Mouse (Mus musculus): ENCODE data around the gene Gm9936.
"Not testable (repeated sequence)": the region's sequence is repeated elsewhere in the genome, so short reads cannot be mapped to it uniquely, and the experiment has no call there.

The Gm9936 gene

DNA sequence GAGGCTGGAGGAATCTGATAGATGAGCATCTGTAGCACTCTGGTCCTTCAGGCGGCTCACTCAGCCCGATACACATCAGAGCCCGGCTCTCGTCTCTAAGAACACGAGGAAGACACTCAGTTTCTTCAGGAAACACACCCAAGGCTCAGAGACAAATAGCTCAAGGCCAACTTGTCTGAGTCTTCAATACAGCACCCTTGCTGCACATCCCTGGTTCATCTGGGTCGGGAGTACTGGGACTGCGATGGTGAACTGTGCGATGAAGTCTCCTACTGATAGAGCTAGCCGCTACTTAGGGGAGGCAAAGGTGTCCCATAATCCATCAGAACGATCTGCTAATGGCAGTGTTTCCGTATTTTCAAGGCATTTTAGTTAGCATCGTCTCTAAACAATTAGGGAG lies at the start of gene Gm9936:
TSS of gene Gm9936 (minus strand) at position 101 of the 400 bp plus-strand sequence.
- no peak for DNase-seq (ENCODE audit: low read depth)

GRCm38 (mm10) chr5:114902413-114902812 lies 43.9 kb upstream of the Gm9936 start:
- no peak for DNase-seq (ENCODE audit: low read depth)

DNA sequence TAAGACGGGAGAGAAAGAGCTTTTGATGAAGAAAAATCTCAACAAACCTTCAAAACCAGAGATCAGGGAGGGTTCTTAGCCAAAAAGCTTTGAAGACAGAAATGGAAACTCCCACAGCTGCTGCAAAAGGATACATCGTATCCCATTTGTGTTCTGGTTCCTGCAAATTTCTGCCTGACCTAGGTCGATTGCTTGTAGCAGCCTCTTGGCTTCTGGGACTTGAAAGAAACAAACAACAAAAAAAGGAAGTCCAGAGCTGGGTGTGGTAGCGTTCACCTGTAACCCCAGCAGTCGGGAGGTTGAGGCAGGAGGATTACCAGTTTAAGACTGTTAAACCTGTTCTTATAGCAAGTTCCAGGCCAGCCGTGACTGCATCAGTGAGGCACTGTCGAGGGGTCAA lies 40.4 kb upstream of the Gm9936 start:
- no peak for DNase-seq (ENCODE audit: low read depth)

DNA sequence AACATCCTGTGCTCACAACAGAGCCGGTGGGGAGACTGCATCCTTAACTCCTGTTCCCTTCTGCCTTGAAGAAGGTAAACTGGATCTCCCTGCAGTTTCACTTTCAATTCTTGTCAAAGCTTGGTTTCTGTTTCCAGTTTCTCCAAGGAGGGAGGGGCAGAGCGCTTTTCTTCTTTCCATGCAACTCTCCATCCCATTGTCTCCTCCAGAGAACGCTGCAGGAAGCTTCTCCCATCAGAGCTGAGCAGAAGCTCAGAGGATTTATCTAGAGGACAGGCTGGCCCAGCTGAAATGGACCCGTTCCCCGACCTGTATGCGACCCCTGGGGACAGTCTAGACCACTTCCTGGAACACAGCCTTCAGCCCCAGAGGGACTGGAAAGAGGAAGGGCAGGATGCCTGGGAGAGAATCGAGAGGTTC lies 38.9 kb upstream of the Gm9936 start:
- no peak for DNase-seq (ENCODE audit: low read depth)

DNA sequence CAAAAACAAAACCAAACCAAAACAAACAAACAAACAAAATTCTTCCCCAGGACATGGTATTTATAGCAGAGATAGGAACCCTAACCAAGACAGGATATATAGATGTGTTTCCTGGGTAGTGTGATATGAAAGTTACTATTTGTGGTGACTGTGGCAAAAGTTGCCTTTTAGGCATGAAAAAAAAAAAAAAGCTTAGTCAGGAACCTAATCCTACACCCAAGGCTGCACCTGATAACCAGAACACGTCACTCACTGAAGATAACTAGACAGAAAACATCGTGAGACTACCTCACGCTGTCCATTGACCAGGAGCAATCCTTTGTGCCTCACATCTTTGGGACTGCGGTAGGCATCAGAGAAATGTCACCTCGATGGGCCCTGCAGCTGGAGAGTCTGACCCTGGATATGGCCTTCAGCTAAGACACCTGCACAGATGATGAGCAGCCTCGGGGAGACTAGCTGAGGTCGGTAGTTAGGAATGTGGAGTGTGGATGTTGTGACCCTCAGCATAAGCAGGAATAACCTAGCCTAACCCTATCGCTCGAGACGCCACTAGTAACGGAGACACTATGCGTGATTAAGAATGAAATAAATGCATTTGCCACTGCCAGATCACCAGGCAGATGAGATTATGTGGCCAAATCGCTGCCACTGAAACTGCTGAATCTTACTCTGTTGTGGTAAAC lies 38.3 kb upstream of the Gm9936 start, which contains the start of gene Oasl2:
TSS of gene Oasl2 (plus strand) at position 249 of the 686 bp plus-strand sequence.
- DNase-seq (ENCODE audit: low read depth), result no peak

- DNase-seq (ENCODE audit: low read depth), result no peak
These were observed 37.1 kb upstream of the Gm9936 start for GRCm38 (mm10) chr5:114895542-114895941.

GRCm38 (mm10) chr5:114888995-114889394 lies 30.5 kb upstream of the Gm9936 start:
- no peak for DNase-seq (ENCODE audit: low read depth)

GRCm38 (mm10) chr5:114886801-114887200 lies 28.3 kb upstream of the Gm9936 start:
- DNase-seq (ENCODE audit: low read depth), result no peak

DNA sequence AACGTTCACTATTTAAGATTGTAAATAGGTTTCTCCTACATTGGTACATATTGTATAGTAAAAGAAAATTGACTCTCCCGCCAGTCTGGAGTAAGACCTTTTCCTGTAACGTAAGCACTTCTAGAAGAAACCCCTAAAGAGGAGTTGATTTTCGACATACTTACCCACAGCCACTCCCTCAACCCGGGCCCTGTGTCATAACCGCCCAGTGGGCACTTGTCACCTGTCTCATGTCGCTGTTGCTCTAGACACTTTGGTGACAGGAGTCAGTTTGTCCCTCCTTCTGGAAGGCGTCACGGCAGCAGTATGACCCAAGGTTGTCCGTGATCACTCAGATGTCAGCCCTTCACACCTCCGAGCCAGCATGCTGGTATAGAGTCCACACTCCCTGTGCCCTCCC lies 24.5 kb upstream of the Gm9936 start:
- no peak for DNase-seq (ENCODE audit: low read depth)

GRCm38 (mm10) chr5:114882319-114882718 lies 23.8 kb upstream of the Gm9936 start:
- DNase-seq (ENCODE audit: low read depth), result not testable (repeated sequence)

DNA sequence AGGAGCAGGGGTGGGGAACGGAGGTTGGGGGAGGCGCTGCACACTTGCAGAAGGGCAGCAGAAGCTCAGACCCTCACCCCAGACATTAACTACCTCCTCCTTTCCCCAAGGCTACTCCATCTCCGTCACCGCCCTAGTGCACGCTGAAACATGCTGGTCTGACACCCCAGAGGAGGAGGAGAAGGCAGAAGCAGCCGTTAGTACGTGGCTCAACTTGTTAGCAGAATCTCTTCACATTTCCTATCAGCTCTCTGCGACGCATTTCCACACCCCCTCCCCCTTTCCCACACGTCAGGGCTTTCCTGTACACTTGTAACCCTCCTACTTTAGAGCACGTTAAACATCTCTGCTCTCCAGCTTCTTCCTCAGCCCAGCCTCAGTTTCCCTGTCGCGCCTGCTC lies 20.9 kb upstream of the Gm9936 start:
- no peak for DNase-seq (ENCODE audit: low read depth)

DNA sequence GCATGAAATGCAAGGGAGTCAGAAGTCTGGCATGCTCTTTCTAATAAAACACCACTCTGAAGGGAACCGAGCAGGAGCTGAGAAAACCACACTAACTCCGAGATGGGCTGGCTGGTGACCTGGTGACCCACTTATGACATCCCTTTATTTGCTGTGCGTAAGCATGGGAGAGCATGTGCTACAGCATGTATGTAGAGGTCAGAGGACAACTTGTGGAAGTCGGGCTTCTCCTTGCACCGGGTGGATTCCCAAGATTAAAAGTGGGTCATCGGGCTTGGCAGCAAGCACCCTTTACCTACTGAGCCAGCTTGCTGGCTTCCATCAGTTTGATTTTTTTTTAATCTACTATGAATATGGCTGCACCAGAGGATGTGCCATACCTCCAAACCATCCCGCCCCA lies 19.0 kb upstream of the Gm9936 start:
- DNase-seq (ENCODE audit: low read depth), result no peak

DNA sequence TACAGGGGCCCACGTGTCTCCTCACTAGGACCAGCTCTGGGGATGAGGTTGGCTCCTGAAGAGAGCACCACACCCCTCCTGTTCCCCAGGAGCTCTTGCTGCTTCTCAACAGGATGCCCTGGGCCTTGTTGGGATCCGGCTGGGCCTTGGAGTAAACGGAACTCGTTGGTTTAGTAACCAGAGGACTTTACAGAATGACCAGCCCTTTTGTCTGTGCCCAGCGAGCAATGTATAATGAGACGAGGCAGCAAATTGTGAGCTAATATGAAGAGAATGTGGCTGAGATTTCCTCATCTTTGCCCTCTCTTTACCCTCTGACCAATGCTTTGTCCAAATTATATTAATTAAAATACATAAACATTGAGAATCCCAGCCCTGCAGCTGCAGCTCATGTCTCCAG lies 17.8 kb upstream of the Gm9936 start:
- no peak for DNase-seq (ENCODE audit: low read depth)

DNA sequence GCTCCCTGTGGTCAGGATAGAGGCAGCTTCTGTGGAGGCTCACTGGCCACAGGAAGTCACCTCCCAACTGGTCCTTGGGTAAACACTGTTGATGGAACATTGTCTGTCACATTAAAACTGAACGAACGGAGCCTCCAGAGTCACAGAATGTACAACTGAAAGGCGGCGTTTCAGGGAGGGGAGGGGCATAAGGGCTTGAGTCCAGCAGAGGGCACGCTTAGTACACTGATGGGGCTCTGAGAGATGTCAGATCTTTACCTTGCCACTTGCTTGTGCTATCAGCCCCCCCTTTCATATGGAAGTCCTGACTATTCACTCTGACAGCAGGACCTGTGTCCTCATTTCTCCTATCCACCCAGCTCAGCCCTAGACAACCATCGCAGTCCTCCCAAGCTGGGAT lies 17.4 kb upstream of the Gm9936 start:
- no peak for DNase-seq (ENCODE audit: low read depth)

GRCm38 (mm10) chr5:114865279-114865678 lies 6.8 kb upstream of the Gm9936 start:
- no peak for DNase-seq (ENCODE audit: low read depth)

- no peak for DNase-seq (ENCODE audit: low read depth)
These were observed 6.3 kb upstream of the Gm9936 start for GRCm38 (mm10) chr5:114864813-114865212.

GRCm38 (mm10) chr5:114861730-114862129 lies 3.2 kb upstream of the Gm9936 start:
- DNase-seq (ENCODE audit: low read depth), result no peak

- peak; percentile 63 for DNase-seq (ENCODE audit: low read depth)
These were observed 771 bp upstream of the Gm9936 start for GRCm38 (mm10) chr5:114859253-114859652.

GRCm38 (mm10) chr5:114853364-114853763 lies 5.1 kb downstream of the Gm9936 start, which contains the start of gene 4930519G04Rik:
TSS of gene 4930519G04Rik (plus strand) at chr5:114853664.
- not testable (repeated sequence) for DNase-seq (ENCODE audit: low read depth)

DNA sequence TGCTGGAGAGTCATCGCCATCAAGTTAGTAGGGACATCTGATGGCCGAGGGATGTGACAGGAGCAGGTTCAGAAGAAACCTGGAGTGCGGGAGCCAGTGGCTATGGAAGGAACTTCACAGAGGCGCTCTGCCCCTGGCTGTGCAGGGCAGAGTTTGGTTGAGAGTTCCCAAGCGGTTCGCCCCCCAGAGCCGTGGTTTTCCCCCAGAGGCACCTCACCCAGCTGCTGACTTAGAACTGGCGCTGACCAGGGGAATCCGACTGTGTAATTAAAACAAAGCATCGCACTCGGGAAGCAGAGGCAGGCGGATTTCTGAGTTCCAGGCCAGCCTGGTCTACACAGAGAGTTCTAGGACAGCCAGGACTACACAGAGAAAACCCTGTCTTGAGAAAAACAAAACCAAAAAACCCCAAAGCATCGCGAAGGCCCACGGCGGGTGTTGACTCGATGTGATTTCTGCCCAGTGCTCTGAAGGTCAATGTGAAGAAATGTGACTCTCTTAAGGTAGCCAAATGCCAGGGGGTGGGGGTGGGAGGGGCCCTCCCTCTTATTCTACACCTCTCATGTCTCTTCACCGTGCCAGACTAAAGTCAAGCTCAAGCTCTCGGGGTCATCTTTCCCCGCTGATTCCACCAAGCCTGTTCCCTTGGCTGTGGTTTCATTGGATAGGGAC lies 6.8 kb downstream of the Gm9936 start:
- DNase-seq (ENCODE audit: low read depth), result no peak

DNA sequence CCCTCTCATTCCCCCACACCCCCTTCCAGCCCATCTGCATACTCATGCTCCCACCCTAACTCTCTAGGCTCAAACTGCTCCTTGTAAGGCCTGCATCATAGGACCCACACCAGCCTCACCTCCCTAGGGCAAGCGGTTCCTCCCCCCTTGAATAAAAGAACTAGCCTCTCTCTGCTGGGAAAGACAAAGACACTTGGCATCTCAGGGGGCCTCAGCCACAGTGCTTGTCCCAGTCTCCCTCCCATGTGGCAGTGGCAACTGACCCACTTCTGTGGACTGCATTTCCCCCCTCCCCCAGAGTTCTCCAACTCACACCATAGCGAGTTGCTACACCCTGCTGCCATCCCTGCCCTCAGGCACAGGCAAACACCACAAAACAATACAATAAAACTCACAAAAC lies 14.1 kb downstream of the Gm9936 start:
- not testable (repeated sequence) for DNase-seq (ENCODE audit: low read depth)

DNA sequence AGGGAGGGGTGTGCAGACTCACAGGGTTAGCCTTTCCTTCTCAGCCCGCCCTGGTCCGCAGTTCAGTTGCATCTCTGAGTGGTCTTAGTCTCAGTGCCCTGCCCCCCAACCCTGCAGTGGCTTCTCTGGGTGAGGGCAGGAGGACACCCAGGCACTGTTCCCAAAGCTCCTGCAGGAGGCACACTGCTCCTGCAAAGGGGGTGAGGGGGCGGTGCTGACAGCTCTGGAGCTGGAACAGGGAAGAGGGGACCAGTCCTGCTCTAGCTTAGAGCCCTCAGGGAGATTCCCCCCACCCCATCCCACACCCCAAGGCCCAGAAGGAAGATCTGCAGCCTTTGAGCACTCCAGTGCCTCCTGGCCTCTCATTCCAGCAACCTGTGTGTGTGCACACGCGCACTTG lies 15.8 kb downstream of the Gm9936 start:
- DNase-seq (ENCODE audit: low read depth), result no peak

GRCm38 (mm10) chr5:114842155-114842554 lies 16.3 kb downstream of the Gm9936 start:
- DNase-seq (ENCODE audit: low read depth), result not testable (repeated sequence)

GRCm38 (mm10) chr5:114840481-114840880 lies 18.0 kb downstream of the Gm9936 start:
- not testable (repeated sequence) for DNase-seq (ENCODE audit: low read depth)

Data from fibroblast of lung, adult 2 months (primary cell).